Mouse (Mus musculus): ENCODE data around the gene Tmem131l. TPM values are rescaled to one million over a fixed set of nuclear protein-coding genes. Genes with fewer than 3 reads are reported as not detected.

Tmem131l gene
- polyA plus RNA-seq, 1 experiment from 2014 or later: 126 TPM

GRCm38 (mm10) chr3:84015484-84016016 lies 24.4 kb downstream of the Tmem131l start:
- DNase-seq (ENCODE audit: low spot score): no peak

- DNase-seq (ENCODE audit: low spot score): no peak
These were observed 28.8 kb downstream of the Tmem131l start for GRCm38 (mm10) chr3:84010995-84011663.

- no peak for DNase-seq (ENCODE audit: low spot score)
These were observed 34.0 kb downstream of the Tmem131l start for GRCm38 (mm10) chr3:84005989-84006388.

GRCm38 (mm10) chr3:84004330-84005090 lies 35.5 kb downstream of the Tmem131l start:
- DNase-seq (ENCODE audit: low spot score): no peak

GRCm38 (mm10) chr3:84002433-84003090 lies 37.4 kb downstream of the Tmem131l start:
- DNase-seq (ENCODE audit: low spot score): no peak

- DNase-seq (ENCODE audit: low spot score): no peak
These were observed 42.4 kb downstream of the Tmem131l start for GRCm38 (mm10) chr3:83997563-83997962.

- peak; percentile 60 for DNase-seq (ENCODE audit: low spot score)
These were observed 42.9 kb downstream of the Tmem131l start for GRCm38 (mm10) chr3:83997036-83997435.

GRCm38 (mm10) chr3:83996086-83996485 lies 43.9 kb downstream of the Tmem131l start:
- DNase-seq (ENCODE audit: low spot score): no peak

- no peak for DNase-seq (ENCODE audit: low spot score)
These were observed 44.6 kb downstream of the Tmem131l start for GRCm38 (mm10) chr3:83995254-83995830.

GRCm38 (mm10) chr3:83994217-83994839 lies 45.6 kb downstream of the Tmem131l start:
- no peak for DNase-seq (ENCODE audit: low spot score)

- DNase-seq (ENCODE audit: low spot score): peak; percentile 21
These were observed 46.9 kb downstream of the Tmem131l start for GRCm38 (mm10) chr3:83993089-83993516.

GRCm38 (mm10) chr3:83991691-83992524 lies 48.1 kb downstream of the Tmem131l start:
- DNase-seq (ENCODE audit: low spot score): no peak

- DNase-seq (ENCODE audit: low spot score): no peak
These were observed 51.8 kb downstream of the Tmem131l start for GRCm38 (mm10) chr3:83988214-83988613.

- peak; percentile 14 for DNase-seq (ENCODE audit: low spot score)
These were observed 52.4 kb downstream of the Tmem131l start for GRCm38 (mm10) chr3:83987533-83988112.

- no peak for DNase-seq (ENCODE audit: low spot score)
These were observed 53.2 kb downstream of the Tmem131l start for GRCm38 (mm10) chr3:83986740-83987139.

GRCm38 (mm10) chr3:83985426-83985825 lies 54.5 kb downstream of the Tmem131l start:
- no peak for DNase-seq (ENCODE audit: low spot score)

GRCm38 (mm10) chr3:83984379-83984778 lies 55.6 kb downstream of the Tmem131l start:
- DNase-seq (ENCODE audit: low spot score): no peak

GRCm38 (mm10) chr3:83982821-83983220 lies 57.2 kb downstream of the Tmem131l start:
- no peak for DNase-seq (ENCODE audit: low spot score)

GRCm38 (mm10) chr3:83980231-83980872 lies 59.6 kb downstream of the Tmem131l start:
- peak; percentile 34 for DNase-seq (ENCODE audit: low spot score)
